Mouse (Mus musculus) CH12.LX (cell line): ENCODE measurements around the gene Mtch2. TPM values are rescaled to one million over a fixed set of nuclear protein-coding genes. Genes with fewer than 3 reads are reported as not detected.
A peak's percentile ranks its signal among the peaks of the same experiment; 100 is the strongest.

Experiments
- DNase-seq: peaks from one replicate; pipeline ENCODE4 v3.0.0-alpha.2; 2013; ENCODE audit errors: extremely low read depth
- H3K27ac ChIP-seq: 2 replicates; pipeline ENCODE4 v1.5.1; 2012; ENCODE audit warnings: low read depth, mild to moderate bottlenecking, control low read depth, moderate library complexity; ENCODE audit not compliant: insufficient read depth
- H3K27me3 ChIP-seq: replicated peaks from 2 replicates; pipeline ENCODE3; 2012; ENCODE audit warnings: inconsistent platforms
- H3K36me3 ChIP-seq, 2 experiments: replicated peaks in 1 of 2; 2 replicates each; pipeline versions ENCODE3 to v1.6.1; 2012; ENCODE audit warnings: inconsistent platforms in 1 of 2, low read length in 1 of 2, mild to moderate bottlenecking in 1 of 2, mixed read lengths in 1 of 2, moderate library complexity in 1 of 2; ENCODE audit not compliant: control insufficient read depth in 1 of 2, insufficient read depth in 1 of 2
- H3K4me1 ChIP-seq, 2 experiments: 2 replicates each; pipeline ENCODE4 v1.6.1; 2012; ENCODE audit warnings: inconsistent platforms in 1 of 2, moderate library complexity in 1 of 2; ENCODE audit not compliant: insufficient read depth in 2 of 2, control insufficient read depth in 1 of 2
- H3K4me2 ChIP-seq: 2 replicates; pipeline ENCODE4 v1.6.1; 2012; ENCODE audit warnings: low read depth, mild to moderate bottlenecking, control low read depth; ENCODE audit not compliant: poor library complexity, insufficient read depth, severe bottlenecking
- H3K4me3 ChIP-seq, 3 experiments: fragments of 150-350 bp in 1 of 3; sonication (generic) in 1 of 3; replicated peaks in 1 of 3; 2 replicates each; pipeline versions ENCODE3 to v1.5.1; 2011 to 2012; ENCODE audit warnings: low read depth in 2 of 3, low read length in 2 of 3, mild to moderate bottlenecking in 2 of 3, moderate library complexity in 2 of 3, control low read depth in 1 of 3, improper control_type of control experiment in 1 of 3, inconsistent platforms in 1 of 3, mixed read lengths in 1 of 3; ENCODE audit not compliant: poor library complexity in 1 of 3
- H3K79me2 ChIP-seq: replicated peaks from 2 replicates; pipeline ENCODE4 v1.6.1; 2012; ENCODE audit warnings: mild to moderate bottlenecking, moderate library complexity; ENCODE audit not compliant: control insufficient read depth, poor library complexity, insufficient read depth, severe bottlenecking; ENCODE audit errors: extremely low read depth
- H3K9ac ChIP-seq: 2 replicates; pipeline ENCODE4 v1.6.1; 2012; ENCODE audit warnings: low read depth, mild to moderate bottlenecking, control low read depth, moderate library complexity; ENCODE audit not compliant: insufficient read depth
- H3K9me3 ChIP-seq: replicated peaks from 2 replicates; pipeline ENCODE3; 2012; ENCODE audit warnings: low read length, inconsistent platforms, mixed read lengths
- BHLHE40 ChIP-seq: IDR thresholded peaks from 2 replicates; pipeline ENCODE4 v1.6.1; 2011; ENCODE audit warnings: mild to moderate bottlenecking, low read depth, low read length, improper control_type of control experiment
- CHD1 ChIP-seq: IDR thresholded peaks from 2 replicates; pipeline ENCODE4 v1.6.1; 2012; ENCODE audit warnings: low read depth, low read length, improper control_type of control experiment, inconsistent platforms
- CHD2 ChIP-seq: IDR thresholded peaks from 2 replicates; pipeline ENCODE4 v1.6.1; 2011; ENCODE audit warnings: low read length, improper control_type of control experiment
- CTCF ChIP-seq, 2 experiments: IDR thresholded peaks in 1 of 2; conservative IDR thresholded peaks in 1 of 2; 2 replicates each; pipeline ENCODE4 v1.5.1; 2011 to 2012; ENCODE audit warnings: low read depth in 2 of 2, low read length in 2 of 2, improper control_type of control experiment in 1 of 2, inconsistent platforms in 1 of 2, mild to moderate bottlenecking in 1 of 2, moderate library complexity in 1 of 2
- E2F4 ChIP-seq: IDR thresholded peaks from 2 replicates; pipeline ENCODE4 v1.6.1; 2011; ENCODE audit warnings: low read depth, low read length, improper control_type of control experiment; ENCODE audit not compliant: insufficient replicate concordance
- EP300 ChIP-seq: IDR thresholded peaks from 2 replicates; pipeline ENCODE4 v1.6.1; 2011; ENCODE audit warnings: low read length, improper control_type of control experiment
- GABPA ChIP-seq: IDR thresholded peaks from 2 replicates; pipeline ENCODE4 v1.6.1; 2012; ENCODE audit warnings: low read depth, low read length, improper control_type of control experiment, inconsistent platforms; ENCODE audit not compliant: insufficient replicate concordance
- JUN ChIP-seq: IDR thresholded peaks from 2 replicates; pipeline ENCODE4 v1.6.1; 2011; ENCODE audit warnings: low read depth, mild to moderate bottlenecking, low read length, improper control_type of control experiment, moderate library complexity; ENCODE audit not compliant: insufficient read depth
- JUND ChIP-seq: conservative IDR thresholded peaks from 2 replicates; pipeline ENCODE4 v1.6.1; 2011; ENCODE audit warnings: low read depth, low read length, improper control_type of control experiment
- MAFK ChIP-seq: IDR thresholded peaks from 2 replicates; pipeline ENCODE4 v1.6.1; 2011; ENCODE audit warnings: low read length, improper control_type of control experiment; ENCODE audit not compliant: insufficient replicate concordance
- MAX ChIP-seq: IDR thresholded peaks from 2 replicates; pipeline ENCODE4 v1.6.1; 2011; ENCODE audit warnings: low read length, improper control_type of control experiment
- MAZ ChIP-seq: IDR thresholded peaks from 2 replicates; pipeline ENCODE4 v1.6.1; 2012; ENCODE audit warnings: low read depth, mild to moderate bottlenecking, inconsistent platforms, low read length, improper control_type of control experiment, moderate library complexity
- MXI1 ChIP-seq: IDR thresholded peaks from 2 replicates; pipeline ENCODE4 v1.6.1; 2011; ENCODE audit warnings: mild to moderate bottlenecking, low read depth, low read length, improper control_type of control experiment
- MYC ChIP-seq: IDR thresholded peaks from 2 replicates; pipeline ENCODE4 v1.6.1; 2011; ENCODE audit warnings: low read depth, mild to moderate bottlenecking, improper control_type of control experiment, low read length
- NELFE ChIP-seq: IDR thresholded peaks from 2 replicates; pipeline ENCODE4 v1.6.1; 2011; ENCODE audit warnings: low read depth, low read length, improper control_type of control experiment
- NRF1 ChIP-seq: IDR thresholded peaks from 2 replicates; pipeline ENCODE4 v1.6.1; 2014; ENCODE audit warnings: low read depth, mild to moderate bottlenecking, inconsistent platforms, low read length, improper control_type of control experiment, moderate library complexity
- PAX5 ChIP-seq: IDR thresholded peaks from 2 replicates; pipeline ENCODE4 v1.6.1; 2012; ENCODE audit warnings: low read length, inconsistent platforms, mixed read lengths
- POLR2A ChIP-seq: IDR thresholded peaks from 2 replicates; pipeline ENCODE4 v1.6.1; 2011; ENCODE audit warnings: low read depth, mild to moderate bottlenecking, improper control_type of control experiment, low read length
- POLR2AphosphoS2 ChIP-seq: IDR thresholded peaks from 2 replicates; pipeline ENCODE4 v1.6.1; 2011; ENCODE audit warnings: low read depth, low read length, improper control_type of control experiment
- RAD21 ChIP-seq: IDR thresholded peaks from 2 replicates; pipeline ENCODE4 v1.6.1; 2011; ENCODE audit warnings: low read depth, mild to moderate bottlenecking, low read length, improper control_type of control experiment, moderate library complexity
- RCOR1 ChIP-seq: conservative IDR thresholded peaks from 2 replicates; pipeline ENCODE4 v1.6.1; 2012; ENCODE audit warnings: low read depth, mild to moderate bottlenecking, inconsistent platforms, low read length, improper control_type of control experiment
- SIN3A ChIP-seq: IDR thresholded peaks from 2 replicates; pipeline ENCODE4 v1.6.1; 2012; ENCODE audit warnings: low read length, improper control_type of control experiment, inconsistent platforms
- TBP ChIP-seq: conservative IDR thresholded peaks from 2 replicates; pipeline ENCODE4 v1.6.1; 2011; ENCODE audit warnings: low read depth, low read length, improper control_type of control experiment
- UBTF ChIP-seq: IDR thresholded peaks from 2 replicates; pipeline ENCODE4 v1.6.1; 2012; ENCODE audit warnings: low read depth, mild to moderate bottlenecking, inconsistent platforms, low read length, improper control_type of control experiment, moderate library complexity
- USF1 ChIP-seq: IDR thresholded peaks from 2 replicates; pipeline ENCODE4 v1.6.1; 2014; ENCODE audit warnings: low read depth, mild to moderate bottlenecking, inconsistent platforms, low read length, improper control_type of control experiment
- ZC3H11A ChIP-seq: IDR thresholded peaks from 2 replicates; pipeline ENCODE4 v1.6.1; 2012; ENCODE audit warnings: low read depth, mild to moderate bottlenecking, inconsistent platforms, low read length, improper control_type of control experiment
- ZKSCAN1 ChIP-seq: IDR thresholded peaks from 2 replicates; pipeline ENCODE4 v1.6.1; 2012; ENCODE audit warnings: low read depth, inconsistent platforms, low read length, improper control_type of control experiment, borderline replicate concordance
- ZMIZ1 ChIP-seq: IDR thresholded peaks from 2 replicates; pipeline ENCODE4 v1.6.1; 2012; ENCODE audit warnings: low read depth, mild to moderate bottlenecking, inconsistent platforms, low read length, improper control_type of control experiment
- ZNF384 ChIP-seq: IDR thresholded peaks from 2 replicates; pipeline ENCODE4 v1.6.1; 2012; ENCODE audit warnings: low read depth, low read length, improper control_type of control experiment, inconsistent platforms
- dilution Hi-C: fragments of 300-500 bp; cut with MboI; formaldehyde crosslinking; loops from 2 replicates; pipeline ENCODE4 v1.14.3; 2020; ENCODE audit warnings: low sequenced_read_pairs; ENCODE audit not compliant: extremely low pct_unique_long_range_greater_than_20kb, extremely low pct_ligation_motif_present
- in situ Hi-C: fragments of 300-500 bp; cut with MboI; formaldehyde crosslinking; loops from 3 replicates; pipeline ENCODE4 v1.14.3; 2019; ENCODE audit warnings: low sequenced_read_pairs, low pct_ligation_motif_present, low pct_unique_long_range_greater_than_20kb, mixed read lengths
- polyA plus RNA-seq: library from polyadenylated mRNA; unstranded; fragments of >175 nt; gene quantifications from 2 replicates; pipeline ENCODE4 v1.2.1, GENCODE M21; 2012; ENCODE audit warnings: low read depth; ENCODE audit not compliant: insufficient read length
- total RNA-seq, 2 experiments: library from RNA; depleted of rRNA; stranded (reverse); fragments of 300-350 nt in 1 of 2; fragments of >200 nt in 1 of 2; gene quantifications; 2 replicates each; pipeline ENCODE4 v1.2.3; 2012 to 2014

Mtch2 gene
- total and polyA plus RNA-seq, 3 experiments, result 70.0 to 162 (median 158) TPM

GRCm38 (mm10) chr2:90846597-90846954 lies 379 bp upstream of the Mtch2 start:
- TF ChIP-seq CHD2, result no peak
- no peak for TF ChIP-seq CTCF (conservative IDR thresholded peaks at IDR 0.05 in 1 of 2, IDR thresholded peaks at IDR 0.05 in 1 of 2; ENCODE audit: low read depth in 2 of 2, low read length in 2 of 2)
- TF ChIP-seq ZMIZ1, result no peak
- TF ChIP-seq USF1, result no peak
- TF ChIP-seq POLR2AphosphoS2, result no peak
- TF ChIP-seq EP300, result 0 out of 2 replicates have a peak, but pooled peaks have one; percentile 29
- TF ChIP-seq ZC3H11A, result no peak
- no peak for TF ChIP-seq MXI1
- TF ChIP-seq SIN3A, result no peak; the same call in 1 of the 2 replicates
- TF ChIP-seq GABPA, result no peak
- TF ChIP-seq MAFK, result no peak
- TF ChIP-seq ZNF384, result no peak
- TF ChIP-seq ZKSCAN1, result no peak
- no peak for TF ChIP-seq NRF1
- TF ChIP-seq NELFE, result no peak
- TF ChIP-seq PAX5, result no peak
- no peak for TF ChIP-seq MAZ
- no peak for TF ChIP-seq POLR2A
- no peak for TF ChIP-seq CHD1
- no peak for TF ChIP-seq E2F4
- peak; percentile 59 for TF ChIP-seq JUND
- 0 out of 2 replicates have a peak, but pooled peaks have one; percentile 15 for TF ChIP-seq RCOR1
- TF ChIP-seq JUN, result peak; percentile 23; the same call in 1 of the 2 replicates
- no peak for TF ChIP-seq RAD21
- in situ Hi-C loops (no loop called here), dilution Hi-C loops (no loop called here)
- no peak for DNase-seq
- H3K36me3 ChIP-seq, result peaks cover 12 to 23% of the 10 kb centered on the region in 2 experiments
- peak overlapping the region; percentile 65 to 85 (median 84) for H3K4me3 ChIP-seq
- no peaks in the 10 kb centered on the region for H3K27me3 ChIP-seq
- H3K4me1 ChIP-seq, result peaks cover 0 to 29% of the 10 kb centered on the region in 2 experiments; a peak in 2 of 4 replicates
- peaks cover 5% of the 10 kb centered on the region for H3K9me3 ChIP-seq
- peak overlapping the region; percentile 80 for H3K4me2 ChIP-seq
- H3K9ac ChIP-seq, result peak overlapping the region; percentile 89
- no peak overlapping the region for H3K27ac ChIP-seq
- H3K79me2 ChIP-seq, result peaks cover 20% of the 10 kb centered on the region

- Histone ChIP-seq H3K9ac (peak overlapping the region; percentile 51), H3K9me3 (no peaks in the 10 kb centered on the region), H3K27ac (no peak overlapping the region), H3K4me2 (peak overlapping the region; percentile 93), H3K4me1 (peaks cover 0 to 29% of the 10 kb centered on the region in 2 experiments; a peak in 2 of 4 replicates), H3K27me3 (no peaks in the 10 kb centered on the region), H3K36me3 (peaks cover 15 to 33% of the 10 kb centered on the region in 2 experiments), H3K4me3 (peak overlapping the region; percentile 74 to 85 (median 81)), H3K79me2 (peaks cover 20% of the 10 kb centered on the region)
- TF ChIP-seq RCOR1 (no peak), MAX (no peak), SIN3A (no peak; the same call in 1 of the 2 replicates), JUN (no peak), MYC (0 out of 2 replicates have a peak, but pooled peaks have one; percentile 13), BHLHE40 (no peak), UBTF (0 out of 2 replicates have a peak, but pooled peaks have one; percentile 21), CHD1 (0 out of 2 replicates have a peak, but pooled peaks have one; percentile 75), TBP (no peak)
- peak; percentile 21 for DNase-seq
- in situ Hi-C loops, result no loop called here
- dilution Hi-C loops, result no loop called here
Measured at GRCm38 (mm10) chr2:90847681-90848050, 711 bp downstream of the Mtch2 start.
